Mouse (Mus musculus): ENCODE measurements around the gene Tomm40l. TPM values are rescaled to one million over a fixed set of nuclear protein-coding genes. Genes with fewer than 3 reads are reported as not detected.

Tomm40l gene
- polyA plus RNA-seq, 2 experiments: 26.3 to 29.2 TPM

DNA sequence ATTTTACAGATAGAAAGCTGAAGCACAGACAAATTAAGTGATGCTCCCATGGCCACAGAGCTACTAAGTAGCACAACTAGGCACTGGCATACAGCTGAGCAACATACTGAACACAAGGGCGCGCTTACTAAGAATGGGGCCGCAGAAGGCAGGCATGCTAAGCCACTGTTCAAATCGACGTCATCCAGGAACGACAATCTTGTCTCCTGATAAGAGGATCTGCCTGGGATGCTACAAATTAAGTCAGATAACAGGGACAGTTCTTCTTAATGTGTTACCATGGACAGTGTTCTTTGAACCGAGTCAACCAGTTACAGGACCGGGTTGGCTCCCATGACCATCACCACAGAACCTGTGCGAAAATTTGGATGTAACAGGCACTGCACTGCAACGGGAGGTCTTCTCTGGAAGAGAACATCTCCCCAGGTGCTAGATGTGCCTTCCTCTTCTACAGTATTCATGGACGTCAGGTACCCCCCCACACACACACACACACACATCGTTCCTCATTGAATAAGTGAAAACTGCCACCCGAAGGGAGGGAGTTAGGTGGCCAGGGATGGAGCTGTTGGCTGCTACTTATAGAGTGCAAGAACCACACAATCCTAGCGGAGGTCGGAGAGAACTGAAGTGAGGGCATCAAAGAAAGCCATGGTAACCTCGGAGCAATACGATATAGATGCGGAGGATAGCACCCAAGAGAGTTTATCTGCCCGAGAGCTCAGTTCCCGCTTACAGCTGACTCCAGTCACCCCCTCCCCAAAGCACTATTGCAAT, 27.1 kb downstream of the Tomm40l start:
- Histone ChIP-seq H3K4me3 (replicated peaks; ENCODE audit: low read length) (peak overlapping the region; percentile 49), H3K9me3 (ENCODE audit: control insufficient read depth, low read length) (no peaks in the 10 kb centered on the region), H3K27me3 (ENCODE audit: control insufficient read depth, insufficient read depth, low read length) (peaks cover 53% of the 10 kb centered on the region), H3K9ac (ENCODE audit: low read depth, low read length, severe bottlenecking) (peak overlapping the region; percentile 50; the same call in 1 of the 2 replicates), H3K27ac (replicated peaks; ENCODE audit: low read depth, low read length) (no peak overlapping the region), H3K36me3 (ENCODE audit: control insufficient read depth, insufficient read depth, low read length) (no peaks in the 10 kb centered on the region), H3K4me1 (ENCODE audit: control insufficient read depth, insufficient read depth, low read length) (peaks cover 20% of the 10 kb centered on the region), H3K4me2 (replicated peaks; ENCODE audit: low read depth, low read length, severe bottlenecking) (peak overlapping the region; percentile 95)
- ATAC-seq (ENCODE audit: low FRiP score, low read depth): no peak
- TF ChIP-seq POLR2A (IDR thresholded peaks at IDR 0.05; ENCODE audit: borderline replicate concordance, extremely low read depth, insufficient read depth, insufficient read length): no peak
- 5% methylated on average over 20 of the region's 20 CpGs for WGBS
- DNase-seq (ENCODE audit: low spot score): no peak

DNA sequence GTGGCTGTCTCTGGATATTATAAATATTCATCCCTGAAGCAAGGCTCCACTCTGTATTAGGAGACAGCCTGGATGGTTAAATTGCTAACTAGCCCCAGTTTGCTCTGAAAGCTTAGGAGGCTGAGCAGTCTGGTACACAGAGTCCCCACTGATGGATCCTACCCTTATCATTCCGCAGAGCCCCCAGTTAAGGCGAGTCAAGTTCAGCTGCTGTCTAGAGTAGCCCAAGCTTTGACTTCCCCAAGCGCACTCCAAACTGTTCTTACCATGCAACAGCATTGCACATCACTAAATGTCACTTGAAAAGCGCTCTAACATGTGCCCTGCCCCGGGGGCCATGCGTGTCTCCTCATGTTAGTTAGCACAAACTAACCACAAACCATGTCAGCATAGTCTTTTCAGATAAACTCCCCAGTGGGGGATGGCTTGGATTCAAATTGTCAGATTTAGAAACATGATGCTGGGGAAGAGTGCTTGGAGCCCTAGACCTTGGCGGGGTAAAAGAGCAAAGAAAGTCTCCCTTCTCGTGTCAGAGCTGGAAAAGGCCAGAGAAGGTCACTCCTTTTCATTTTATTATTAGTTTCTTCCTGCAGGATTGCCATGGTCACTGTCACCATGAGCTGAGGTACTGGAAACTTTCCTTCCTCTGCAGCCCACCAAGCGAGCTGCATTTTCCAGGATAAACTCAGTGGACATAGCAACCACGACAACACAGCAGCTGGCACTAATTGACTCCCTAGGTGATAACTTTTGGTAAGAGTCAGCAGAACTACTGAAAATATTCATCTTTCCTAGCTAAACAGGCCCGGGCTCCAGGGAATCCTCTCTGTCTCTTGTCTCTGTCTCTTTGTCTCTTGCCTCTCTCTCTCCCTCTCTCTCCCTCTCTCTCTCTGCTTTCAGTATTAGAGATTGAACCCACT, 28.1 kb downstream of the Tomm40l start:
- WGBS: 17% methylated on average over 11 of the region's 11 CpGs
- Histone ChIP-seq H3K9me3 (ENCODE audit: control insufficient read depth, low read length) (no peaks in the 10 kb centered on the region), H3K27ac (replicated peaks; ENCODE audit: low read depth, low read length) (no peak overlapping the region), H3K36me3 (ENCODE audit: control insufficient read depth, insufficient read depth, low read length) (no peaks in the 10 kb centered on the region), H3K27me3 (ENCODE audit: control insufficient read depth, insufficient read depth, low read length) (peaks cover 53% of the 10 kb centered on the region), H3K4me2 (replicated peaks; ENCODE audit: low read depth, low read length, severe bottlenecking) (no peak overlapping the region), H3K4me3 (replicated peaks; ENCODE audit: low read length) (no peak overlapping the region), H3K4me1 (ENCODE audit: control insufficient read depth, insufficient read depth, low read length) (peaks cover 28% of the 10 kb centered on the region), H3K9ac (ENCODE audit: low read depth, low read length, severe bottlenecking) (no peak overlapping the region)
- TF ChIP-seq POLR2A (IDR thresholded peaks at IDR 0.05; ENCODE audit: borderline replicate concordance, extremely low read depth, insufficient read depth, insufficient read length): no peak
- ATAC-seq (ENCODE audit: low FRiP score, low read depth) (no peak), DNase-seq (ENCODE audit: low spot score) (no peak)

DNA sequence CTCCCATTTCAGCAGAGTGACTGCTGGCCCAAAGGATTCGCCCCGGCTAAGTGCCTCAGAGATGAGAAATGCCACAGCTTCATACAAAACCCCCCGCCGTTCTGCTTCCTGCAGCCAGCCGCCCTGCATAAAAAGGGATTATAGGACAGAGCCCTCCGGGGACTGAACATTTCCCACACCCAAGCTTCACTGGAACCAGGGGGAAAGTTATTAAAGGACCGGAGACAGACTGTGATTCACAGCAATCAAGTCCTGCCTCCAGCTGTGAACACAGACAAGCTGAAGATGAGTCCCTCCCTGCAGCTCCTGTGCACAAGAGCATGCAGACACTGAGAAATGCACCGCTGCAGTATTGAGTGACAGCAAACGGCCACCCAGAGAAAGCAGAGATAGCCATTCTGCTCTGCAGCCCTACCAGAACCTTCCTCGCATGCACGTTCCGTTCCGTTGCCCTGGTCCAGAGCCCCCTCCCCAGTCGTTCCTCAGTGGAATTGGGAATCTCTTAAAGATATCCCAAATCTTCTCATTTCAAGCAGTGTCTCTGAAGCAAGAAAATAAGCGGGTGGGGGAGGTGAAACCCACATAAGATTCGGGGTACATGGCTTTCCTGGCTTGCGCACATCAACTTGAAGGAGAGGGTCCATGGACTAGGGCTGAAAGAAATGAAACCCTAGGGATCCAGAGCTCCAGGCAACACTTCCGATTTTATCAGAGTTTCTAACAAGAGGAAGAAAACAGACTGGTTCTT, 29.0 kb downstream of the Tomm40l start:
- no peak overlapping the region for H3K9ac ChIP-seq (ENCODE audit: low read depth, low read length, severe bottlenecking)

GRCm38 (mm10) chr1:171192283-171192682, 30.0 kb downstream of the Tomm40l start:
- Histone ChIP-seq H3K27ac (replicated peaks; ENCODE audit: low read depth, low read length) (no peak overlapping the region), H3K4me2 (replicated peaks; ENCODE audit: low read depth, low read length, severe bottlenecking) (no peak overlapping the region), H3K9me3 (ENCODE audit: control insufficient read depth, low read length) (no peaks in the 10 kb centered on the region), H3K9ac (ENCODE audit: low read depth, low read length, severe bottlenecking) (no peak overlapping the region), H3K4me1 (ENCODE audit: control insufficient read depth, insufficient read depth, low read length) (peaks cover 35% of the 10 kb centered on the region), H3K4me3 (replicated peaks; ENCODE audit: low read length) (no peak overlapping the region), H3K27me3 (ENCODE audit: control insufficient read depth, insufficient read depth, low read length) (peaks cover 53% of the 10 kb centered on the region), H3K36me3 (ENCODE audit: control insufficient read depth, insufficient read depth, low read length) (no peaks in the 10 kb centered on the region)
- no peak for DNase-seq (ENCODE audit: low spot score)
- no peak for ATAC-seq (ENCODE audit: low FRiP score, low read depth)
- 47% methylated on average over 10 of the region's 10 CpGs for WGBS
- TF ChIP-seq POLR2A (IDR thresholded peaks at IDR 0.05; ENCODE audit: borderline replicate concordance, extremely low read depth, insufficient read depth, insufficient read length): no peak

More for the DNA sequence above, 29.0 kb downstream of the Tomm40l start:
- Histone ChIP-seq H3K27ac (replicated peaks; ENCODE audit: low read depth, low read length) (no peak overlapping the region), H3K4me1 (ENCODE audit: control insufficient read depth, insufficient read depth, low read length) (peaks cover 35% of the 10 kb centered on the region), H3K36me3 (ENCODE audit: control insufficient read depth, insufficient read depth, low read length) (no peaks in the 10 kb centered on the region), H3K4me3 (replicated peaks; ENCODE audit: low read length) (peak overlapping the region; percentile 14; the same call in 1 of the 2 replicates), H3K4me2 (replicated peaks; ENCODE audit: low read depth, low read length, severe bottlenecking) (peak overlapping the region; percentile 26), H3K27me3 (ENCODE audit: control insufficient read depth, insufficient read depth, low read length) (peaks cover 53% of the 10 kb centered on the region), H3K9me3 (ENCODE audit: control insufficient read depth, low read length) (no peaks in the 10 kb centered on the region)
- no peak for TF ChIP-seq POLR2A (IDR thresholded peaks at IDR 0.05; ENCODE audit: borderline replicate concordance, extremely low read depth, insufficient read depth, insufficient read length)
- DNase-seq (ENCODE audit: low spot score) (no peak), ATAC-seq (ENCODE audit: low FRiP score, low read depth) (no peak)
- WGBS: 3% methylated on average over 18 of the region's 18 CpGs

- Histone ChIP-seq H3K9ac (ENCODE audit: low read depth, low read length, severe bottlenecking) (no peak overlapping the region), H3K4me1 (ENCODE audit: control insufficient read depth, insufficient read depth, low read length) (peaks cover 35% of the 10 kb centered on the region), H3K27ac (replicated peaks; ENCODE audit: low read depth, low read length) (no peak overlapping the region), H3K9me3 (ENCODE audit: control insufficient read depth, low read length) (no peaks in the 10 kb centered on the region), H3K4me3 (replicated peaks; ENCODE audit: low read length) (no peak overlapping the region), H3K4me2 (replicated peaks; ENCODE audit: low read depth, low read length, severe bottlenecking) (no peak overlapping the region), H3K27me3 (ENCODE audit: control insufficient read depth, insufficient read depth, low read length) (peaks cover 41% of the 10 kb centered on the region), H3K36me3 (ENCODE audit: control insufficient read depth, insufficient read depth, low read length) (no peaks in the 10 kb centered on the region)
- DNase-seq (ENCODE audit: low spot score): no peak
- no peak for ATAC-seq (ENCODE audit: low FRiP score, low read depth)
- 93% methylated on average over 9 of the region's 9 CpGs for WGBS
- no peak for TF ChIP-seq POLR2A (IDR thresholded peaks at IDR 0.05; ENCODE audit: borderline replicate concordance, extremely low read depth, insufficient read depth, insufficient read length)
Measured at GRCm38 (mm10) chr1:171190832-171191231, 31.5 kb downstream of the Tomm40l start.

All from limb, embryonic 14.5 days (tissue).